Mouse (Mus musculus) large intestine, adult 2 months (tissue): ENCODE measurements around the gene Hax1. TPM values are rescaled to one million over a fixed set of nuclear protein-coding genes. Genes with fewer than 3 reads are reported as not detected.

Experiments used
- DNase-seq: peaks from one replicate; pipeline ENCODE4 v3.0.0-alpha.2; 2012; ENCODE audit warnings: low read depth, low spot score
- WGBS: fragments of 180-500 bp; shearing (Covaris S2); methylation state at CpG from one replicate; pipeline ENCODE4 v1.1.7; 2018; 5-methylcytosine and 5-hydroxymethylcytosine counted together
- polyA plus RNA-seq: library from polyadenylated mRNA; depleted of rRNA; stranded (reverse); fragments of >200 nt; gene quantifications from 2 replicates; pipeline ENCODE4 v1.2.3, GENCODE M21; 2012; rRNA removed

Gene Hax1
- polyA plus RNA-seq, 1 experiment, result 80.7 TPM

GRCm38 (mm10) chr3:89962751-89963220, 35.8 kb downstream of the Hax1 start:
- WGBS, result 2% methylated on average over 30 of the region's 30 CpGs
- DNase-seq, result no peak

DNA sequence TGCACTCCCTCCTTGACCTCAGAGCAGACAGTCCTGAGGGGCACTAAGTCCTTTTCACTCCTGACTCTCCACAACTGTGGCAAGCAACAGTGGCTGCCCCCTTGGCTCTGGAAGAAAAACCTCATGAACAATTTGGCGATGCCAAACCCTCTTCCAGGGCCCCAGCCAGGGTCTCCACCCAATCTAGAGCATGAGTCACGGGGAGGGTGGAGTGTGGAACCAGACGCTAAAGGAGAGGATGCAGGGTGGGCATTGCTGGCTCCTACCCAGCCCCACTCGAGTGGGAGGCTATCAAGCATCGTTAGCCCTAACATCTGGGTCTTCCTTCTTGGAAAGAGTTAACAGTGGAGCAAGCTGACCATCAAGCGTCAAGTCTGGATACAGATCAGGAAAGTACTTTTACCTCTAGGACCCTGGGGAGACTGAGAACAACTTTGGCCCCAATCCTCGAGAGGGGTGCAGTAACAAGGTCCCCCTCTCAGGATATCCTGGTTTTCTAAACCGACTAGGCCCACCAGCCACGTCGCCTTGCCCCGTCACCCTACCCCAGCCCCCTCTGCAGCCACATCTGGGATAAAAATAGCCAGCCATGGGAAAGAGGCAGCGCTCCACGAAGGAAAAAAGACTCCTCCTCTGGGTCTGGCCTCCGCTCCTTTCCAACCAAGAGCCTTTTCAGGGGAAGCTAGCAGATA, 36.4 kb downstream of the Hax1 start:
- 38% methylated on average over 14 of the region's 14 CpGs for WGBS

GRCm38 (mm10) chr3:89961436-89961835, 37.1 kb downstream of the Hax1 start:
- WGBS, result 25% methylated on average over 4 of the region's 4 CpGs
- DNase-seq, result no peak

More for the DNA sequence above, 36.4 kb downstream of the Hax1 start:
- no peak for DNase-seq

- WGBS, result 0% methylated on average over 30 of the region's 30 CpGs
Observed at GRCm38 (mm10) chr3:89960469-89960868, 38.1 kb downstream of the Hax1 start.

DNA sequence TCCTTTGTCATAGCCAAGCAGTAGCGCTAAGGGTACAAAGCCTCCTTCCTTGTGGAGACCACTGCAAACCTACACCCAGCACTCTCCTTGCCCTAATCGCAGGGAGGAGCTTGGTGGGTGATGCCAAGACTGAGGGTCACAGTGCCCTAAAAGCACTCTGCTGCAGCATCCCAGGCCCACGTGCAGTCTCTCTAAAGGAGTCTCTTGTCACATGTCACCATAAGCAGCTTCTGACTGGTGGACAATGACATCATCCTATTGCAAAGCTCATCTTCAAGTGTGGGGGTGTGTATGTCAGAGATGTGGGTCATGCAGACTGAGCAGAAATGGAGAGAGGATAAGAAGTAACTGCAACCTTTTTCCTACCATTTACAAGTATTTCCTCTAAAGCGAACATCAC, 39.1 kb downstream of the Hax1 start:
- DNase-seq, result no peak
- WGBS, result 74% methylated on average over 4 of the region's 4 CpGs

More at GRCm38 (mm10) chr3:89960469-89960868, 38.1 kb downstream of the Hax1 start:
- peak; percentile 44 for DNase-seq

DNA sequence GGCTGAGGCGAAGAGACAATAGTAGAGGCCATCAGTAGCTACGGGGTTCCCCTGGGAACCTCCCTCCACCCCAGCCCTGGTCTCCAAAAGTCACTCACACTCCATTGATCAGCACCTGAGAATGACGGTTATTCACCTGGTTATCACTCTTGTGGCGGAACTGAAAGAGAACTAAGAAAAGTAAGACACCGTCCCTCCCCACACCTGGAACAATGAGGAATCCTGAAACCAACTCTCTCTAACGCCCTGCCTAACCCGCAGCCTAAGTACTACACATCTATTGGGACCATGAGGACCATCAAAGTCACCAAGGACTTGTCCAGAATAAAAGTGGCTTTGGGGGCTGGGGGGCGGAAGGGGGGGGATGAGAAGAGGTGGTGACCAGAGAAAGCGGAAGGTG, 40.7 kb downstream of the Hax1 start:
- DNase-seq, result no peak
- 88% methylated on average over 9 of the region's 9 CpGs for WGBS

DNA sequence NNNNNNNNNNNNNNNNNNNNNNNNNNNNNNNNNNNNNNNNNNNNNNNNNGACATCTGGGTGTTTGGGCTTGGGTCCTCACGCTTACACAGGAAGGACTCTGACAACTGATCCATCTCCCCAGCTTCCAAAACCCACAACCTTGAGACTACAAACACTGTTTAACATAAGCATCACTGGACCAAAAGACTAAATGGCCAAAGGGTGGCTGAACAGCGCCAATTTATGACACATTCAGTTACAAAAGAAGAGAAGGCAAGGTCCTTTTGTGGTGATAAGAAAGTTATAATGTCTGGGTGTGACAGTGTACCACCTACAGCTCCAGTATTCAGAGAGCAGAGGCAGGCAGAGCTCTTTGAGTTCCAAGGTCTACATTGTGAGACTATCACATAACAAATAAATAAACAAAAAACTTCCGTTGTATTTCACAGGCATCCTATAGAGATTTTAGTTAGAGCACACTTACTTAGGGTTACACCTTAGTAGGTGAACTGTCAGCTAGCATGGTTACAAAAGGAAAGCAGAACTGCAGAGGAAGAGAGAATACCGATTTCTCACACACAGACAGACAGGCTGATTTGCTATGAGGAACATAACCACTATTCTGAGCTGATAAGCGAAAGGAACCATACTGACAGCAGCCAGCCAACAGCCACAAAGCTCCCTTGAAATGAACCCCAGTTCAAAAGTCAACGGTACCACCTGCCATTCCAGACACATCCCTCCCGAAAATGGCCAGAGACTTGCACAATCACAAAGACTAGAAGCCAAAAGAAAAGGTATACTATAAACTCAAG, 42.2 kb downstream of the Hax1 start:
- DNase-seq, result no peak
- 76% methylated on average over 7 of the region's 7 CpGs for WGBS

DNA sequence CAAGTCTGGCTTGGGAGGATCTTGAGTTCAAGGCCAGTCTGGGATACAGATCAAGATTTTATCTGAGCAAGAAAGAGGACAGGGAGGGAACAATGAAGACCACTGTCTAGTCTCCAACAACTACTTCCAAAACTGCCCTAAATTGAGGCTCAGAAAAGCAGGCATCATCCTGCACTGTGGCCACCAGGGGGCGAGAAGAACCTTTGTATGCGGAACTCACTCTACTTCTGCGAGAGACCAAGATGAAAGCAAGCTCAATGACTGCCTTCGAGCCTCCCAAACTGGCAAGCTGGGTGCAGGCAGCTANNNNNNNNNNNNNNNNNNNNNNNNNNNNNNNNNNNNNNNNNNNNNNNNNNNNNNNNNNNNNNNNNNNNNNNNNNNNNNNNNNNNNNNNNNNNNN, 45.2 kb downstream of the Hax1 start:
- WGBS, result 3% methylated on average over 4 of the region's 4 CpGs
- DNase-seq, result peak; percentile 43

DNA sequence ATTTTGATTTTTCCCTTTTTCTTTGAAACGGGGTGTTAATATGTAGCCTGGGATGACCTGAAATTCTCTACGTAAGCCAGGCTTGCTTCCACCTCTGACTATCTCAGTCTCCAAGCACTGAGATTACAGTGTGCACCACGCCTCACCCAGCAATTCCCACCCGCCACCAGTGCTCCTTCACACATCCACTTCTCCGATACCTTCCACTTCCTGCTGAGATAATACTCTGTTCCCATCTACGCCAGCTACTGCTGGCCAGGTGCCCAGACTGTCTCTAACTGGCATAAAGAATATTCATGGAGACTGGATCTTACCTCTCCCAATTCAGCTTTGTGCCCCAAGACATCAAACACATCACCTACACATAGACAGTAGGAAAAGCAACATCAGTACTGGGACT, 49.9 kb downstream of the Hax1 start:
- 32% methylated on average over 6 of the region's 6 CpGs for WGBS
- no peak for DNase-seq

DNA sequence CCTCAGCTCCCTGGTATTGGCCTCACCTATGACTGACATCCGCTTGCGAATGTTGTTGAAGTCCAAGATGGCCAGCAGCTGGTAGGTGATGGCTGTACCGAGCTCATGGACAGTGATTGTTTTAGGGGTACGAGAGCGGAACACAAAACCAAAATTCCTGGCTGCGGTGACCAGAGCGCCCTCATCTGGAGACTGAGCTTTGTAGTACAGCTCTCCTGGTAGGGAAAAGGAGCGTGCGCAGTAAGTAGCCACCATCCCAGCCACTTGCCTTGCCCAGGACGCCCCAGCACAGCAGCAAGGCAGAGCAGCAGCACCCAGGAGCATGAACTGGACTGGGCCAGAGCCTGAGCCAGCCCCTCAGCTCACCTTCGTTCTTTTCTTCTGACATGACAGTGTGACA, 50.6 kb downstream of the Hax1 start:
- WGBS, result 92% methylated on average over 11 of the region's 11 CpGs
- no peak for DNase-seq

Other genes starting within 250 kb of the Hax1 start
- gene Chrnb2, start 234.1 kb downstream of the Hax1 start, polyA plus RNA-seq, result 0.90 and 1.3 TPM in 2 replicates
- gene Ube2q1, start 225.2 kb downstream of the Hax1 start, polyA plus RNA-seq, result 24.6 and 26.2 TPM in 2 replicates
- 0.60 and 0.86 TPM in 2 replicates for gene She, start 167.4 kb downstream of the Hax1 start, polyA plus RNA-seq
- 2.9 and 4.4 TPM in 2 replicates for gene Il6ra, start 85.6 kb downstream of the Hax1 start, polyA plus RNA-seq
- gene Atp8b2, start 35.3 kb downstream of the Hax1 start, polyA plus RNA-seq, result 12.4 and 17.2 TPM in 2 replicates
- 41.1 and 46.7 TPM in 2 replicates for gene 4933434E20Rik, start 52.9 kb upstream of the Hax1 start, polyA plus RNA-seq
- 51.4 and 75.2 TPM in 2 replicates for gene Ubap2l, start 53.8 kb upstream of the Hax1 start, polyA plus RNA-seq
- 161 and 190 TPM in 2 replicates for gene Tpm3, start 73.9 kb upstream of the Hax1 start, polyA plus RNA-seq
- 0.24 and 0.34 TPM in 2 replicates for gene Nup210l, start 105.4 kb upstream of the Hax1 start, polyA plus RNA-seq
- gene Rps27, start 214.9 kb upstream of the Hax1 start, polyA plus RNA-seq, result 2,294 and 2,765 TPM in 2 replicates
- 2.9 and 3.6 TPM in 2 replicates for gene Rab13, start 214.9 kb upstream of the Hax1 start, polyA plus RNA-seq
- 53.6 and 59.5 TPM in 2 replicates for gene Jtb, start 232.8 kb upstream of the Hax1 start, polyA plus RNA-seq
- 13.6 and 18.6 TPM in 2 replicates for gene Creb3l4, start 244.7 kb upstream of the Hax1 start, polyA plus RNA-seq
- 76.1 and 83.3 TPM in 2 replicates for gene Slc39a1, start 249.4 kb upstream of the Hax1 start, polyA plus RNA-seq